11 mouse cellular contexts compared by ENCODE assay signal in genomic region chr17:70521058-70521851, GRCm38 (mm10).
DNase-seq lines count a peak whose midpoint lies in the region; ATAC-seq and TF ChIP-seq lines count a peak whose summit lies in the region.
"Had no signal": no experiment of that assay in that cellular context is flagged by ENCODE, and none has a peak within 500 bp of the region (broad histone marks: within the 10 kb centered on the region; RNA-seq: fewer than 3 reads in every experiment).

No protein-coding gene starts in this region.

- no peaks in the 10 kb centered on the region for H3K27me3 ChIP-seq in embryonic facial prominence, embryonic 12.5 days
- peaks cover under 1% of the 10 kb centered on the region; the same call in 1 of the 2 replicates for H3K27me3 ChIP-seq in embryonic facial prominence, embryonic 10.5 days (replicated peaks; ENCODE audit: low read depth, poor library complexity, severe bottlenecking)
- H3K27me3 ChIP-seq in kidney, postnatal 0 days (ENCODE audit: insufficient read depth, low read length) = no peaks in the 10 kb centered on the region
- no peaks in the 10 kb centered on the region for H3K27me3 ChIP-seq in embryonic facial prominence, embryonic 15.5 days
- H3K27me3 ChIP-seq: heart, embryonic 13.5 days; lung, embryonic 15.5 days; neural tube, embryonic 13.5 days had no signal

- peaks cover 3% of the 10 kb centered on the region; the same call in 1 of the 2 replicates for H3K4me1 ChIP-seq in embryonic facial prominence, embryonic 12.5 days
- H3K4me1 ChIP-seq in embryonic facial prominence, embryonic 10.5 days = peaks cover 5% of the 10 kb centered on the region; the same call in 1 of the 2 replicates
- 0 out of 2 replicates have a peak, but pooled peaks cover 11% of the 10 kb centered on the region for H3K4me1 ChIP-seq in kidney, postnatal 0 days (replicated peaks; ENCODE audit: insufficient read depth, low read length)
- H3K4me1 ChIP-seq in embryonic facial prominence, embryonic 15.5 days = no peaks in the 10 kb centered on the region
- H3K4me1 ChIP-seq: lung, embryonic 15.5 days; neural tube, embryonic 13.5 days had no signal

- TF ChIP-seq POLR2A in brain, embryonic 14.5 days (IDR thresholded peaks at IDR 0.05; ENCODE audit: borderline replicate concordance, extremely low read depth, insufficient read depth, insufficient read length, poor library complexity, severe bottlenecking) = no peak

- H3K4me2 ChIP-seq in embryonic facial prominence, embryonic 12.5 days (replicated peaks) = peak overlapping the region; percentile 27; the same call in 1 of the 2 replicates
- H3K4me2 ChIP-seq in kidney, postnatal 0 days (ENCODE audit: low read length) = peak overlapping the region; percentile 47
- H3K4me2 ChIP-seq in embryonic facial prominence, embryonic 15.5 days (replicated peaks) = peak overlapping the region; percentile 38; the same call in 1 of the 2 replicates

- no peak overlapping the region for H3K27ac ChIP-seq in embryonic facial prominence, embryonic 12.5 days
- no peak overlapping the region for H3K27ac ChIP-seq in embryonic facial prominence, embryonic 10.5 days (replicated peaks)
- H3K27ac ChIP-seq in kidney, postnatal 0 days = no peak overlapping the region
- no peak overlapping the region for H3K27ac ChIP-seq in embryonic facial prominence, embryonic 15.5 days (replicated peaks)
- H3K27ac ChIP-seq: heart, embryonic 13.5 days; lung, embryonic 15.5 days; neural tube, embryonic 13.5 days had no signal

- no peak overlapping the region for H3K9ac ChIP-seq in embryonic facial prominence, embryonic 12.5 days
- H3K9ac ChIP-seq in kidney, postnatal 0 days (ENCODE audit: low read depth, low read length) = no peak overlapping the region
- H3K9ac ChIP-seq in embryonic facial prominence, embryonic 15.5 days = no peak overlapping the region
- H3K9ac ChIP-seq: lung, embryonic 15.5 days; neural tube, embryonic 13.5 days had no signal

- no peak for ATAC-seq in embryonic facial prominence, embryonic 12.5 days (ENCODE audit: insufficient number of reproducible peaks, insufficient read depth, low FRiP score, low TSS enrichment)
- ATAC-seq in kidney, postnatal 0 days (replicated peaks; ENCODE audit: low FRiP score, low read depth) = no peak
- no peak for ATAC-seq in embryonic facial prominence, embryonic 15.5 days (ENCODE audit: insufficient number of reproducible peaks, low FRiP score, low TSS enrichment, low read depth)

- WGBS in embryonic facial prominence, embryonic 12.5 days = 55% methylated on average over 5 of the region's 5 CpGs
- WGBS in embryonic facial prominence, embryonic 10.5 days = 66% methylated on average over 5 of the region's 5 CpGs
- 63% methylated on average over 5 of the region's 5 CpGs for WGBS in kidney, postnatal 0 days
- WGBS in embryonic facial prominence, embryonic 15.5 days = 55% methylated on average over 5 of the region's 5 CpGs

- no peak for TF ChIP-seq CTCF in kidney, postnatal 0 days (IDR thresholded peaks at IDR 0.05; ENCODE audit: low read depth)
- no peak for TF ChIP-seq CTCF in brain, embryonic 14.5 days (IDR thresholded peaks at IDR 0.05; ENCODE audit: borderline replicate concordance, extremely low read depth, insufficient read depth, insufficient read length)

- H3K9me3 ChIP-seq in embryonic facial prominence, embryonic 12.5 days = no peaks in the 10 kb centered on the region
- no peaks in the 10 kb centered on the region for H3K9me3 ChIP-seq in embryonic facial prominence, embryonic 10.5 days
- no peaks in the 10 kb centered on the region for H3K9me3 ChIP-seq in kidney, postnatal 0 days (replicated peaks; ENCODE audit: low read length)
- no peaks in the 10 kb centered on the region for H3K9me3 ChIP-seq in embryonic facial prominence, embryonic 15.5 days (replicated peaks)
- H3K9me3 ChIP-seq: lung, embryonic 15.5 days; neural tube, embryonic 13.5 days had no signal

- H3K4me3 ChIP-seq in embryonic facial prominence, embryonic 12.5 days = no peak overlapping the region
- no peak overlapping the region for H3K4me3 ChIP-seq in embryonic facial prominence, embryonic 10.5 days
- H3K4me3 ChIP-seq in kidney, postnatal 0 days (replicated peaks; ENCODE audit: low read depth, low read length) = peak overlapping the region; percentile 23; the same call in 1 of the 2 replicates
- 0 out of 2 replicates have a peak overlapping the region, but pooled peaks have one; percentile 29 for H3K4me3 ChIP-seq in embryonic facial prominence, embryonic 15.5 days (replicated peaks)
- H3K4me3 ChIP-seq: heart, embryonic 13.5 days; lung, embryonic 15.5 days had no signal

- DNase-seq in embryonic facial prominence, embryonic 10.5 days (ENCODE audit: low spot score) = no peak
- peak; percentile 5 for DNase-seq in kidney, postnatal 0 days (ENCODE audit: low spot score)
- DNase-seq in kidney, postnatal 25 days = no peak
- peak; percentile 45 for DNase-seq in brain, embryonic 14.5 days (ENCODE audit: low read depth)
- no peak for DNase-seq in heart, adult 11 months
- no peak for DNase-seq in urinary bladder, postnatal 36 days (ENCODE audit: low spot score in 2 of 2)

- no peaks in the 10 kb centered on the region for H3K36me3 ChIP-seq in embryonic facial prominence, embryonic 12.5 days
- H3K36me3 ChIP-seq in embryonic facial prominence, embryonic 10.5 days (replicated peaks) = no peaks in the 10 kb centered on the region
- no peaks in the 10 kb centered on the region for H3K36me3 ChIP-seq in kidney, postnatal 0 days (ENCODE audit: insufficient read depth, low read length)
- no peaks in the 10 kb centered on the region for H3K36me3 ChIP-seq in embryonic facial prominence, embryonic 15.5 days
- H3K36me3 ChIP-seq: heart, embryonic 13.5 days; lung, embryonic 15.5 days had no signal

Comparison
In these comparisons a context has a peak if more than half of its experiments do, and no peak if none do; other contexts are left out.
1. H3K4me3 ChIP-seq: peak in kidney, postnatal 0 days (single experiment) and embryonic facial prominence, embryonic 15.5 days (single experiment); none in embryonic facial prominence, embryonic 12.5 days (single experiment) and embryonic facial prominence, embryonic 10.5 days (single experiment).
2. DNase-seq: peak in kidney, postnatal 0 days (single experiment) and brain, embryonic 14.5 days (single experiment); none in embryonic facial prominence, embryonic 10.5 days (single experiment), kidney, postnatal 25 days (0 of 2), heart, adult 11 months (single experiment) and urinary bladder, postnatal 36 days (0 of 2).
3. Peak in every context shown above with its lines, with median percentiles within 50 percentile points of each other: H3K4me2 ChIP-seq.